Mouse (Mus musculus): ENCODE measurements at regions not wholly inside any gene's neighbourhood (a gene's known extent, or its start where the extent isn't known, plus 50 kb on each side); places are given as distances from the start of the nearest gene placed in this dataset.

GRCm38 (mm10) chr7:117734994-117735698, 354.4 kb downstream of the Xylt1 start:
- TF ChIP-seq CTCF (IDR thresholded peaks at IDR 0.05; ENCODE audit: control insufficient read depth, insufficient read depth, low read length) (no peak), POLR2A (IDR thresholded peaks at IDR 0.05; ENCODE audit: borderline replicate concordance, control insufficient read depth, low read depth, low read length) (no peak)

Data from bone marrow, adult 2 months (tissue).